12 mouse cellular contexts compared by ENCODE assay signal in genomic region chr9:115548722-115549349, GRCm38 (mm10).
DNase-seq lines count a peak whose midpoint lies in the region; ATAC-seq and TF ChIP-seq lines count a peak whose summit lies in the region.
"Had no signal": no experiment of that assay in that cellular context is flagged by ENCODE, and none has a peak within 500 bp of the region (broad histone marks: within the 10 kb centered on the region; RNA-seq: fewer than 3 reads in every experiment).

No protein-coding gene starts in this region.

- peaks cover 12% of the 10 kb centered on the region; the same call in 1 of the 2 replicates for H3K4me1 ChIP-seq in lung, embryonic 16.5 days (replicated peaks; ENCODE audit: control insufficient read depth, insufficient read depth, low read length)
- H3K4me1 ChIP-seq in intestine, embryonic 14.5 days (replicated peaks; ENCODE audit: control insufficient read depth, insufficient read depth, low read length) = 0 out of 2 replicates have a peak, but pooled peaks cover 2% of the 10 kb centered on the region
- no peaks in the 10 kb centered on the region for H3K4me1 ChIP-seq in stomach, postnatal 0 days (replicated peaks; ENCODE audit: control insufficient read depth, insufficient read depth)

- H3K4me2 ChIP-seq in lung, embryonic 16.5 days (ENCODE audit: low read depth, low read length) = peak overlapping the region; percentile 20; the same call in 1 of the 2 replicates
- H3K4me2 ChIP-seq in intestine, embryonic 14.5 days (ENCODE audit: low read length) = no peak overlapping the region; the same call in 1 of the 2 replicates
- H3K4me2 ChIP-seq in stomach, postnatal 0 days (replicated peaks; ENCODE audit: low read depth) = no peak overlapping the region
- H3K4me2 ChIP-seq: limb, embryonic 13.5 days; midbrain, embryonic 13.5 days; neural tube, embryonic 15.5 days had no signal

- 56% methylated on average over 8 of the region's 8 CpGs for WGBS in lung, embryonic 16.5 days
- WGBS in intestine, embryonic 14.5 days = 57% methylated on average over 8 of the region's 8 CpGs
- 35% methylated on average over 8 of the region's 8 CpGs for WGBS in large intestine, adult 2 months
- WGBS in stomach, postnatal 0 days = 49% methylated on average over 8 of the region's 8 CpGs

- no peaks in the 10 kb centered on the region for H3K27me3 ChIP-seq in lung, embryonic 16.5 days (ENCODE audit: control insufficient read depth, insufficient read depth, low read depth, low read length)
- no peaks in the 10 kb centered on the region for H3K27me3 ChIP-seq in intestine, embryonic 14.5 days (replicated peaks; ENCODE audit: control insufficient read depth, insufficient read depth, low read length)
- H3K27me3 ChIP-seq in stomach, postnatal 0 days (ENCODE audit: control insufficient read depth, insufficient read depth, low read length) = no peaks in the 10 kb centered on the region
- H3K27me3 ChIP-seq: limb, embryonic 13.5 days; midbrain, embryonic 13.5 days; neural tube, embryonic 15.5 days had no signal

- H3K9me3 ChIP-seq in lung, embryonic 16.5 days (ENCODE audit: control insufficient read depth, low read length) = no peaks in the 10 kb centered on the region
- no peaks in the 10 kb centered on the region for H3K9me3 ChIP-seq in intestine, embryonic 14.5 days (ENCODE audit: control insufficient read depth, low read length)
- H3K9me3 ChIP-seq in stomach, postnatal 0 days (ENCODE audit: control insufficient read depth, low read length) = no peaks in the 10 kb centered on the region
- H3K9me3 ChIP-seq: limb, embryonic 13.5 days; midbrain, embryonic 13.5 days; neural tube, embryonic 15.5 days had no signal

- no peak overlapping the region for H3K9ac ChIP-seq in lung, embryonic 16.5 days (ENCODE audit: low read length)
- no peak overlapping the region for H3K9ac ChIP-seq in intestine, embryonic 14.5 days (ENCODE audit: low read length)
- H3K9ac ChIP-seq in stomach, postnatal 0 days (ENCODE audit: low read length) = no peak overlapping the region
- H3K9ac ChIP-seq: limb, embryonic 13.5 days; midbrain, embryonic 13.5 days; neural tube, embryonic 15.5 days had no signal

- TF ChIP-seq CTCF in stomach, postnatal 0 days (IDR thresholded peaks at IDR 0.05; ENCODE audit: low read depth) = no peak

- peak; percentile 76 for ATAC-seq in lung, embryonic 16.5 days (ENCODE audit: low read depth)
- peak; percentile 81 for ATAC-seq in intestine, embryonic 14.5 days (replicated peaks; ENCODE audit: low FRiP score, low TSS enrichment, low read depth)
- ATAC-seq in stomach, postnatal 0 days (ENCODE audit: low FRiP score, low TSS enrichment) = peak; percentile 85
- ATAC-seq: midbrain, embryonic 13.5 days had no signal

- DNase-seq in lung, postnatal 14 days = no peak
- DNase-seq in intestine, embryonic 14.5 days (ENCODE audit: low spot score) = no peak
- DNase-seq in large intestine, adult 2 months (ENCODE audit: low read depth, low spot score) = peak; percentile 21
- peak; percentile 77 for DNase-seq in stomach, postnatal 0 days (ENCODE audit: low spot score)
- no peak for DNase-seq in gastrocnemius, postnatal 25 days
- no peak for DNase-seq in testis, postnatal 10 days (ENCODE audit: low spot score)
- DNase-seq: heart, postnatal 10 days had no signal

- no peak for TF ChIP-seq EP300 in stomach, postnatal 0 days (optimal IDR thresholded peaks at IDR 0.05)

- no peak overlapping the region for H3K27ac ChIP-seq in lung, embryonic 16.5 days (ENCODE audit: low read length)
- H3K27ac ChIP-seq in intestine, embryonic 14.5 days (ENCODE audit: low read depth) = no peak overlapping the region
- H3K27ac ChIP-seq in stomach, postnatal 0 days (replicated peaks) = 0 out of 2 replicates have a peak overlapping the region, but pooled peaks have one; percentile 8
- H3K27ac ChIP-seq: limb, embryonic 13.5 days; midbrain, embryonic 13.5 days; neural tube, embryonic 15.5 days had no signal

- H3K36me3 ChIP-seq in lung, embryonic 16.5 days (ENCODE audit: control insufficient read depth, insufficient read depth, low read length) = no peaks in the 10 kb centered on the region
- no peaks in the 10 kb centered on the region for H3K36me3 ChIP-seq in intestine, embryonic 14.5 days (ENCODE audit: control insufficient read depth, insufficient read depth, low read length)
- H3K36me3 ChIP-seq in stomach, postnatal 0 days (ENCODE audit: control insufficient read depth, insufficient read depth, low read length) = no peaks in the 10 kb centered on the region
- H3K36me3 ChIP-seq: limb, embryonic 13.5 days; midbrain, embryonic 13.5 days; neural tube, embryonic 15.5 days had no signal

- H3K4me3 ChIP-seq in lung, embryonic 16.5 days (ENCODE audit: low read length) = no peak overlapping the region
- no peak overlapping the region for H3K4me3 ChIP-seq in intestine, embryonic 14.5 days (ENCODE audit: low read depth, low read length)
- H3K4me3 ChIP-seq in stomach, postnatal 0 days (ENCODE audit: low read depth, low read length) = no peak overlapping the region
- H3K4me3 ChIP-seq: layer of hippocampus, adult 2 months; limb, embryonic 13.5 days; midbrain, embryonic 13.5 days; neural tube, embryonic 15.5 days had no signal

Comparison
In these comparisons a context has a peak if more than half of its experiments do, and no peak if none do; other contexts are left out.
1. DNase-seq: peak in large intestine, adult 2 months (single experiment) and stomach, postnatal 0 days (single experiment); none in lung, postnatal 14 days (single experiment), intestine, embryonic 14.5 days (single experiment), gastrocnemius, postnatal 25 days (single experiment) and testis, postnatal 10 days (single experiment).
2. Peak in every context shown above with its lines, with median percentiles within 50 percentile points of each other: ATAC-seq.